Mouse (Mus musculus) megakaryocyte, embryonic 14.5 days (primary cell): ENCODE measurements at regions not wholly inside any gene's neighbourhood (a gene's known extent, or its start where the extent isn't known, plus 50 kb on each side); places are given as distances from the start of the nearest gene placed in this dataset.

ENCODE experiments used
- FLI1 ChIP-seq: IDR thresholded peaks from 2 replicates; pipeline ENCODE4 v1.6.1; 2012; ENCODE audit warnings: low read length, inconsistent platforms, mixed read lengths
- GATA1 ChIP-seq: IDR thresholded peaks from 3 replicates; pipeline ENCODE4 v1.6.1; 2012; ENCODE audit warnings: mixed read lengths, low read length, inconsistent platforms, borderline replicate concordance

- no peak for TF ChIP-seq GATA1
- no peak for TF ChIP-seq FLI1
These were observed 287.4 kb upstream of the Irx4 start for GRCm38 (mm10) chr13:72972894-72973293.
